Mouse (Mus musculus): ENCODE measurements around the gene Traf7. TPM values are rescaled to one million over a fixed set of nuclear protein-coding genes. Genes with fewer than 3 reads are reported as not detected.

Gene Traf7
- total RNA-seq (2021): 10 to 100 TPM; 33.2 to 36.7 TPM
- long read RNA-seq, experiment 1, transcript Traf7-215 (21 exons, 3,003 nt): major isoform, 8 of 25 reads
- long read RNA-seq, experiment 1, partial matches to known transcripts: 2 of 25 reads
- long read RNA-seq, experiment 1, other reads (novel, unspliced or antisense): 13 of 25 reads
- long read RNA-seq, experiment 2, partial matches to known transcripts: 9 of 40 reads
- long read RNA-seq, experiment 2, other reads (novel, unspliced or antisense): 24 of 40 reads

DNA sequence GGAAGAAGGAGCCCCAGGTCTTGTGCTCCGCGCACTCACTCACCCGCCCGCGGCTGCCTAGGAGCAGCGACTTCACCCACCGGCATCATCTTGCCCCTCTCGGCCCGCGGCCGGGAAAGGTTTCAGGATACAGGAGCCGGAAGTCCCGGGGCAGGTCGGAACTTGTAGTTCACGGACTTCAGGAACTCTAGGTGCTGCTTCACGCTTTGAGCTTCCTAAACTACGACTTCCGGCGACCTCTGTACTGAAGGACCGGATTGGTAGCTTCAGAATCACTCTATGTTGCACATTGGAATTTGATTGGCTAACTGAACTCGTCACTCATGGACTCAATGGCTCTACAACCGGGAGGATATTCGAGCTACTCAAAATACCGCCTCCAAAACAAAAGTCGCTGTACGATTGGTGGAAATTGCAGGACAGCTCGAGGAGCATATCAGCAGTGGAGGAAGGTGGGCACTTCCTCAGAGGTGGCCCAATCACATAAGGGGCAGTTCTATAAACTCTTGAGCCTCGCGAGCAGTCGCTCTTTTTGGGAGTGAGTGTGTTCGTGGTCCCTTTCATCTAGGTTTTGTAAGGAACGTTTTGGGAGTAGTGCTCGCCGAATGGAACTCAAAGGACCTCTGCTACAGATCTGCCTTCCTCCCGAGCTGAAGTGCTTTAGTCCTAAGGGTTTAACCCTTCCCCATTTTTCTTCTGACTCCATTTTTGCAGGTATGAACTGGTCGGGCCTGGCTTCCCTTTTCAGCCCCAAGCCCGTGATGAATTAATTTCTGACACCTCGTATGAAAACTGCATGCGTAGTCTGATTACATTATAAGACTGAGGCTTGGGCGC is at the start of gene Traf7:
Gene Traf7 (minus strand): TSS at position 216 of the 837 bp plus-strand sequence.
- DNase-seq: peak; percentile 96

DNA sequence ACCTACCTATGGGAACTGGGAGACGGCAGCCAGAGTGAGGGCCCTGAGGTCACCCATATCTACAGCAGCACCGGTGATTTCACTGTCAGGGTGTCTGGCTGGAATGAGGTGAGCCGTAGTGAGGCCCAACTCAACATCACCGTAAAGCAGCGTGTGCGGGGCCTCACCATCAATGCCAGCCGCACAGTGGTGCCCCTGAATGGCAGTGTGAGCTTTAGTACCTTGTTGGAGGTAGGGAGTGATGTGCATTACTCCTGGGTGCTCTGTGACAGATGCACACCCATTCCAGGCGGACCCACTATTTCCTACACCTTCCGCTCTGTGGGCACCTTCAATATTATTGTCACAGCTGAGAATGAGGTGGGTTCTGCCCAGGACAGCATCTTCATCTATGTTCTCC is 46.1 kb upstream of the Traf7 start:
- DNase-seq: no peak

DNA sequence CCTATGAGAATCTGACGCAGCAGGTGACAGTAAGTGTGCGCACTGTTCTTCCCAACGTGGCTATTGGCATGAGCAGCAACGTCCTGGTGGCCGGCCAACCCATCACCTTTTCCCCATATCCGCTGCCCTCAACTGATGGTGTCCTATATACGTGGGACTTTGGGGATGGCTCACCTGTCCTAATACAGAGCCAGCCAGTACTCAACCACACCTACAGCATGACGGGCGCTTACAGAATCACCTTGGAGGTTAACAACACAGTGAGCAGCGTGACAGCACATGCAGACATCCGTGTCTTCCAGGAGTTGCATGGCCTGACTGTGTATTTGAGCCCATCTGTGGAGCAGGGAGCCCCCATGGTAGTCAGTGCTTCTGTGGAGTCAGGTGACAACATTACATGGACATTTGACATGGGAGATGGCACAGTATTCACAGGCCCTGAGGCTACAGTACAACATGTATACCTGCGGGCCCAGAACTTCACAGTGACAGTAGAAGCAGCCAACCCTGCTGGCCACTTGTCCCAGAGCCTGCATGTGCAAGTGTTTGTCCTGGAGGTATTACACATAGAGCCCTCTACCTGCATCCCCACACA is 45.0 kb upstream of the Traf7 start:
- no peak for DNase-seq

DNA sequence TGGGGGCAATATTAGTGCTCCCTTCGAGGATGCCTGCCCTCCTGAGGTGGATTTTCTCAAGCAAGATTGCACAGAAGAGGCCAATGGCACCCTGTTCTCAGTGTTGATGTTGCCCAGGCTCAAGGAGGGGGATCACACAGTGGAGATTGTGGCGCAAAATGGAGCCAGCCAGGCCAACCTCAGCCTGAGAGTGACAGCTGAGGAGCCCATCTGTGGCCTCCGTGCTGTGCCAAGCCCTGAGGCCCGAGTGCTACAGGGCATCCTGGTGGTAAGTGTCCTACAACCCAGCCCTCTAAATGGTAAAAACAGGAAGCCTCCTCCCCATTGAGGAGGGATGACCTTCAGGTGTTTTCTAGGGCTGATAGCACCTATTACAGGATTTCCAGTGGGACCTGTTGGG is 42.1 kb upstream of the Traf7 start:
- no peak for DNase-seq

DNA sequence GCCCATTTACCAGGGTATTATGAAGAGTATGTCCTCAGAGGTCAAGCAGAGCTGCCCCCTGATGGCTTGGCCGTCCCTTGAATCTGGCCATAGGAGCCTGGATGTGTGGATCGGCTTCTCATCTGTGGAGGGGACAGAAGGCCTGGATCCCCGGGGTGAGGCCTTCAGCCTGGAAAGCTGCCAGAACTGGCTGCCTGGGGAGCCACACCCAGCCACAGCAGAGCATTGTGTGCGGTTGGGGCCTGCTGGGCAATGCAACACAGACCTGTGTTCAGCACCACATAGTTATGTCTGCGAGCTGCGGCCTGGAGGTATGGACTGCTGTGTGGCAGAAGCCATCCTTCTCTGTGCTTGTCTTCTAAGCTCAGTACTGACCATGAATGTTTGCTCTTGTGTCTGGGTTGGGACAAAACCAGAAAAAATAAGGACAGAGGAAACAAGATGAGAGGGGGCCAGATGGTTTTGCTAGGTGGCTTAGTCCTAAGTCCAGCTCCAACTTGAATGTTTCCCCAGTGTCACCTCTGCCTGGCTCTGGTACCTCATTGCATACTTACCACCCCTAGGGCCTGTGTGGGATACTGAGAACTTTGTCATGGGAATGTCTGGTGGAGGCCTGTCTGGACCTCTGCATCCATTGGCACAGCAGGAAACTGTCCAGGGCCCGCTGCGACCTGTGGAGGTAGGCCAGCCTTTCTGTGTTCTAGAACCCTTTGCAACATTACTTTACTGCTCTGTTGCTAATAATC is 39.5 kb upstream of the Traf7 start:
- DNase-seq: no peak

DNA sequence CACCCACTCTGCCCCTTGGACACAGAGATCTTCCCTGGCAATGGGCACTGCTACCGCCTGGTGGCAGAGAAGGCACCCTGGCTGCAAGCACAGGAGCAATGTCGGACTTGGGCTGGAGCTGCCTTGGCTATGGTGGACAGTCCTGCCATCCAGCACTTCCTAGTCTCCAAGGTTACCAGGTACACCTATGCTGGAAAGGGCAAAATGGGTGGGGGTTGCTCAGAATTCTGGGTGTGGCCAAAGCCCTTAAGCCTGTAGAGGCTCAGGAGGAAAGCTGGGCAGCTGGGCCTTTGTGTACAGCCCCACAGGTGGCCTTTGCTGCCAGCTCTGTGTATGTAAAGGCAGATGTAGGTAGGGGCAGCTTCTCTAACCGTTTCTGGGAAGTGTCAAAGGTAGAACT is 38.1 kb upstream of the Traf7 start:
- DNase-seq: no peak

DNA sequence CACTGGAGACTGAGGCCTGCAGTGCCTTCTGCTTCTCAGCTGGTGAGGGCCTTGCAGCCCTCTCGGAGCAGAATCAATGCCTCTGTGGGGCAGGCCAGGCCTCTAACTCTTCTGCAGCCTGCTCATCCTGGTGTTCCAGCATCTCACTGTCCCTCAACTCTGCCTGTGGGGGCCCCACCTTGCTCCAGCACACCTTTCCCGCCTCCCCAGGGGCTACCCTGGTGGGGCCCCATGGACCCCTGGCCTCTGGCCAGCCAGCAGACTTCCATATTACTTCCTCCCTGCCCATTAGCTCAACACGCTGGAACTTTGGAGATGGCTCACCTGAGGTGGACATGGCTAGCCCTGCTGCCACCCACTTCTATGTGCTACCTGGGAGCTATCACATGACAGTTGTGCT is 37.4 kb upstream of the Traf7 start:
- DNase-seq: no peak

DNA sequence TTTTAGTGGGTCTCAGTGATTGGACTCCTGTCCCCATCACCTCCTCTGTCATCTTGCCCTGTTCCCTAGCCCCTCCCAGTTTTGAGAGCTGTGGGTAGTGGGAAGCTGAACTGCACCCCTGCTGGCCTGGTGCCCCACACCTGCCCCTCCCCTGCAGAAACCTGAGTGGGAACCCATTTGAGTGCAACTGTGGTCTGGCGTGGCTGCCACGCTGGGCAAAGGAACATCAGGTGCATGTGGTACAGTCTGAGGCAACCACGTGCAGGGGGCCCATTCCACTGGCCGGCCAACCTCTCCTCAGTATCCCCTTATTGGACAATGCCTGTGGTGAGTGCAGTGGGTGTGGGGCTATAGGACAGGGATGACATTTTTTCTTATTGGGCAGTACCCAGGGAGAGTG is 36.7 kb upstream of the Traf7 start:
- no peak for DNase-seq

DNA sequence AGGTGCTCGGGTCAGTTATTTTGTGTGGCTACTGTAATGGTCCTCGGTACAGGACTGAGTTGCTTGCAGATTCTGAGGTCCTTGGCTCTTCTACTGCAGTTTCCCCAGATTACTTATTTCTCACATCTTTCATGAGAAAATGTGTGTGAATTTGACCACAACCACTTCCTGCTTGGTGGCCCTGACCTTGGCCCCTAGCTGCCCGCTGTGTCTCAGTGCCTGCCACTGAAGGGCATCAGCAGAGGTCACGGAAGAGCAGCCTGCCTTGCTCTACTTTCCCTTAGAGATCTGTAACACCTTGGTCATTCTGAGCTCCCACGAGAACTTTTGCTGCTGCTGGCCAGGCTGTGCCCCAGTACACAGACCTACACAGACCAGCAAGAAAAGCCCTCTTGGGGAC is 35.9 kb upstream of the Traf7 start:
- no peak for DNase-seq

DNA sequence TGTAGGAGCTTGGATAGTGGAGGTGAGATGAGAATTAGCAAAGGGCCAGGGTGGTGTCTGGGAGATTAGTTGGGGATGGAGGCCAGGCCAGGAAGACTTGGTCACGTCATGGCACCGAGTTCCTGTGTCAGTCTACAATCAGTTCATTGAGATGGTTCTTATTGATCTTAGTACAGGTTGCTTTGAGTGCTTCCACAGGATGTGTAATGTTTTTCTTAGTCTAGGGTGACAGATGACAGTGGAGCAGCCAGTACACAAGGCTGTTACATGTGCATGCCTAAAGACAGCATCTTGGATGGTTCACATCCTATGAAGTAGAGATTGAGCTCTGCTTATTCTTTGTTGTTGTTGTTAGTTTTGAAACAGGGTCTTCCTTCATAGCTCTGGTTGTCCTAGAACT is 33.9 kb upstream of the Traf7 start:
- no peak for DNase-seq

DNA sequence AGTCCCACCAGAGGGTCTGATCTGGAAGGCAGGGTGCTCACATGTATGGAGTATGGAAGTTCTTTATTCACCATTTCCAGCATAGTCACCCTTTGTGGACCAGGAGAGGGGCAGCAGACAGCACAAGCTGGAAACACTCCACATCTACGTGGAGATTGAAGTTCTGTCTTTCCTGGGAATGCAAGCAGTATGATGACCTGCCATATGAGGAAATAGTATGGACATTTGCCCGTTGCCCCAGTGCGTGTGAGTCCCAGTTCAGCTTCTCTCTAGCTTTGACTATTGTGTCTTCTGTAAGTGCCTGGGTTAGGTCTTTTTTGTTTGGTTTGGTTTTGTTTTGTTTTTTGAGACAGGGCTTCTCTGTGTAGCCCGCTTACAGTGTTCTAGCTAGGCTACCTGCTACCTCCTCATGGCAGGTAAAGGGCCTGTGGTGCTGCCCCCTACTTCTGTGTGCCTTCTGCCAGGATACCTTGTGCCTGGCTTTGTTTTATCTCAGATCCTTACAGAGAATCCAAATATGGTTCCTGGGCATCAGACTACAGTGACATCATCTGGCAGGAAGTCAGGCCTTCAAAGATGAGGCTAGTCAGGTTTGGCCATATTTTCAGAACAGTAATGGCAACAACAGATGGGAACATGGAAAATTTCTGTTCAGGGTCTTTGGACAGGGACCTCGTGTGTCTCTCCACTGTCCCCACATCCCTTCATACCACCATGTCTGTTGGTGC is 32.7 kb upstream of the Traf7 start:
- DNase-seq: no peak

DNA sequence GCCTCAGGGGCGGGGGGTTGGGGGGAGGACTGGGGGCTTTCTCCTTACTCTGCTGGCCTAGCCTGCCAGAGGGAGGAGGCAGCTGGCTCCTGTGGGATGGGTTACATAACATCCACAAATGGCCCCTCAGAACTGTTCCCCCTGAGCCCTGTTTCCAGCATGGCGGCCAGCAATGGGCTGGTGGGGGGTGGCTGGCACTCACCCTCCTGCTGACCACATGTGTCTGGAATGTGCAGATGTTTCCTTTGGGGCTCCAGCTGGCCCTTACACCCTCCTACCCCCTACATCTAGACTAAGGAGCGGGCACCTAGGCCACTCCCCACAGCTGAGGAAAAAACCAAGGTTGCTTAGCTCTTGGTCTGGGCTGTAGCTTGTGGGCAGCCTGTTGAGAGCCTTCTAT is 31.4 kb upstream of the Traf7 start:
- peak; percentile 79 for DNase-seq

DNA sequence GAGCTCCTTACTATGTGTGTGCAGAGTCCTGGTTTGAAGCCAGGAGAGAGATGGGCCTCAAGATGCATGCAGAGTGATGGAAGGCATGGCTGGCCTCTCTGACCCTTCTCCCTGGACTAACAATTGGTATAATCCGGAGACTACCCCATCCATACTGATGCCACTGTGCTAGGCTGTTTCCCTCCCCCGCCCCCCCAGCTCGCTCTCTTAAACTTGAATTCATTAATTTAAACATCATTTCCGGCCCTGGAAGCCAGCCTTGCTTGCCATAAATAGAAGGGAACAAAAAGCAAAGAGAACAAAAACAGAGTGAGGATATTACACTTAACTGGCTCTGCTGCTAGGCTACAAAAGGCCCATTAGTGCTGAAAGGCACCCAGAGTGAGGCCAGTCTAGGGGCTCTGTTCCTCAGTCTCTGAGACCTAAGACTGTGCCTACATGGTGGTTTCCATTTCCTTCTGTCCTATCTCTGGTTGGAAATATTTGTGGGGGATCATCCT is 30.9 kb upstream of the Traf7 start:
- no peak for DNase-seq

DNA sequence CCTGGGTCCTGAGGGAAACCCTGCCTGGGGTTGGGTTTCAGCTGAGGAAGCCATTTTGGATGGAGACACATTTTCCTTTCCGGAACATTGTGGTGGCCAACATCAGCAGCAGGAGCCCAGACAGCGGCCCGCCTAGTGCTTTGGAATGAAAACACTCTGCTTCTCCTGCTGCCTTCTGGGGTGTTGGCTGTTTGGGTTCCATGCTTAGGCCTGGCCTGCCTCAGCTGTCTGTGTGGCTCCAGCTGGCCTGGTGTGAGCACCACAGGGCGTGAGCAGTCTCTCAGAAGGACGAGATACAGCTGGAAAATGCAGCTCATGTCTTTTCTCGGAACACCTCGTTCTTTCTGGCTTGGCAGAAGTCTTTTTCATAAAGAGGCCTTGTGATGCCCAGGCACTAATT is 29.4 kb upstream of the Traf7 start:
- peak; percentile 87 for DNase-seq

DNA sequence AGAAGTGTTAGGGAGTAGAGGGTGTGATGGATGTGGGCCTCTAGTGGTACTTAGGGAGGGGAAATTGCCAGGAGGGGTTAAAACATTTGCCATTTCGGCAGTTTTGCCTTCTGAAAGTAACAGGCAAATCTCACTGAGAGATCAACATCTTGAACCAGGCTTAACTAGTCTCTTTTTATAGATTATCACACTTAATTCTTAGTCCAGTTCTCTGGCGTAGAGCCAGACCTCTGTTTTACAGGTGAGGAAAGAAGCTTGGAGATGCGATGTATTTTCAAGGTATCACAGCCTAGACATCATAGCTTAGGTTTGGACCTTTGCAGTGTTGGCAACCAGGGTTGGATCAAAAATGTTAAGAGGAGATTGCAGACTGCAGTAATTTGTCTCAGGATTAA is 23.3 kb upstream of the Traf7 start:
- DNase-seq: no peak

DNA sequence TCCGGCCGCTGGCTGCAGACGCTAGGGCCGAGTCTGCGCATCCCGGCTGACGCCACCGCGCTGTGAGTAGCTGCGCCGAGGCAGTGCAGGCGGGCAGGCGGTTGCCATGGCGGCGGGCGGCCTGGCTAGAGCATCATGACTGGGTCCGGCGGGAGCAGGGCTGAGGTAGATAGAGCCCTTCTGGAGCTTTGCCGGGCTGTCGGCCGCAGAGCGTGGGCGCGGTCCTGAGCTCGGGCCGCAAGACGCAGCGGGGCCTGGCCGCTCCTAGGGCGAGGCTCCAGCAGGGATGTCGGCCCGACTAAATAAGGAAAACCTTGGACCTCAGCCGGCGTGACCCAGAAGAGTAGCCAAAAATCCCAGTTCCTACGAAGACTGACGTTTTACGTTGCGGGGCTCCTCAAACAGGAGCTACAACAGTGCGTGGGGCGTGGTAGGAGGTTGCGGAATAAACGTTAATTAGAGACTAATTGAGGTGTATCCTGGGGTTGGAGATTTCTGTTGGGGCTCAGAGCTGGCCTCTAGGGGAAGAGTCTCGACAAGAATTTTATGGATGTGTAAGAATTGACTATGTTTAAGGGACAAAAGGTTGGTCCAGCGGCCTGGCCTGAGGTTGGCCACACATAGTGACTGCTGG is 22.8 kb upstream of the Traf7 start:
- DNase-seq: peak; percentile 87

DNA sequence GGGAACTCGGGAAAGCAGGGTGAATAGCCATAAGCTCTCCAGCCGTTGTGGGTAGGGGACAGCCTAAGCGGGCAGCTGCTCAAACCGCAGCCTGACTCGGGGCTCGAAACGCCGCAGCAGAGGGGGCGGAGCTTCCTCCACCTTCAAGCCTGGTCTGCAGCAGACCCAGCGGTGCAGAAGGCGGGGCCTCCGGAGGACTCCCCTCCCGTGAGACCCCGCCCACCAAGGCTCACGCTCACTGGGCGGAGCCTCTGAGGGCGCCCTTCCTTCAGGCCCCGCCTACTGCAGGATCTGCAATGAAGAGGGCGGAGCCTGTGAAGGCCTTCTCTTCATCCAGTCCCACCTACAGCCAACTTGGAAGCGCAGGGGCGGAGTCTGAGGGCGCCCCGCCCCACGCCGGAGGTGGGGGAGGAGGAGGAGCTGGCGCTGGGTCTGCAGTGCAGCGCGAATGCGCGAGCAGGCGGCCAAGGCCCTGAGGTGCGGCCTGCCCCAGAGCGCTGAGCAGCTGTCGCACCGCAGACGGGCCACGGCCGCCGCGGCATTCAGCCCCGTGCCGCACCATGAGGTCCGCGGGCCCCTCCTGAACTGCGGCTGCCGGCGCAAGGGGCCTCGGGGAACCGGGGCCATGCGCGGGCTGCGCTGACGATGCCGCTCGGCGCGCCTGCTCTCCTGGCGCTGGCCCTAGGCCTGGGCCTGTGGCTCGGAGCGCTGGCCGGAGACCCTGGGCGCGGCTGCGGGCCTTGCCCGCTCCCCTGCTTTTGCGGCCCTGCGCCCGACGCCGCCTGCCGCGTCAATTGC is 22.1 kb upstream of the Traf7 start, which contains the start of gene Pkd1:
Gene Pkd1 (plus strand): TSS at position 217 of the 798 bp plus-strand sequence.
- DNase-seq: peak; percentile 100

DNA sequence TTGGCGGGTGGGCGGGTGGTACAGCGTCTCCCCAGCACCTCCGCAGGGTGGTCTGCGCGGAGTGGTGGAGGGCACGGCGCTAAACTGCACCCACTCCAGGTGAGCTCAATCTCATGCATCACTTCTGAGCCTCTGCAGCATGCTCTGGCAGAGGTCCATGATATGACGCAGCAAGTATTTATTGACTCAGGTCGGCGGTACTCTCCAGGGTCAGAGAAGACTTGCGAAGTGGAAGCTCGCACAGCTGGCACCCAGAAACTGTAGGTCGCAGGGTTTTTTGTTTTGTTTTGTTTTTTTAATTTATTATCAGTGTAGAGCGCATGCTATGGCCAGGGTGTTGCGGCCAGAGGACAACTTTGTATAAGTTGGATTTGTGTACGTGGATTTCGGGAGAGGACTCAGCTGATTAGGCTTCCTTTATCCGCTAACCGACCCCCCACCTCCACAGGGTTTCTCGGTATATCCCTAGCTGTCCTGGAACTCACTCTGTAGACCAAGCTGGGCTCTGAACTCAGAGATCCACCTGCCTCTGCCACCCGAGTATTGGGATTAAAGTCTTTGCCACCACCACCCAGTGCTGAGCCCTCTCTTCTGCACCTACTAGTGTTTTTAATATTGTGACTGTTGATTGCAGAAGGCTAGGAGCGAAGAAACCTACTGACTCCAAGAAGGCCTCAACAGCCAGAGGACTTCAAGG is 21.3 kb upstream of the Traf7 start:
- no peak for DNase-seq

DNA sequence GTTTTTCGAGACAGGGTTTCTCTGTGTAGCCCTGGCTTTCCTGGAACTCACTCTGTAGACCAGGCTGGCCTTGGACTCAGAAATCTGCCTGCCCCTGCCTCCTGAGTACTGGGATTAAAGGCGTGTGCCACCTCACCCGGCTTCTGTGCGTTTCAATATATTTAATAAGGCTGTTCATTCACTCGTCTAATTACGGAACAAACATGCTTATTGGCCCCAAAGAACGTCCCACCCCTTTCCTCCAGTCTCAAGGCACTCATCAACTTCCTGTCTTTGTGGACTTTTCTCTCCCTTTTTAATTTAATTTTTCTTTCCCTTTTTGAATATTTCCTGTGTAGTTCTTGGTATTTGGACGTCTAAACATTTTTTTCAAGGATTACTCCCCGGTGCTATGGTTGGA is 20.7 kb upstream of the Traf7 start:
- DNase-seq: no peak

DNA sequence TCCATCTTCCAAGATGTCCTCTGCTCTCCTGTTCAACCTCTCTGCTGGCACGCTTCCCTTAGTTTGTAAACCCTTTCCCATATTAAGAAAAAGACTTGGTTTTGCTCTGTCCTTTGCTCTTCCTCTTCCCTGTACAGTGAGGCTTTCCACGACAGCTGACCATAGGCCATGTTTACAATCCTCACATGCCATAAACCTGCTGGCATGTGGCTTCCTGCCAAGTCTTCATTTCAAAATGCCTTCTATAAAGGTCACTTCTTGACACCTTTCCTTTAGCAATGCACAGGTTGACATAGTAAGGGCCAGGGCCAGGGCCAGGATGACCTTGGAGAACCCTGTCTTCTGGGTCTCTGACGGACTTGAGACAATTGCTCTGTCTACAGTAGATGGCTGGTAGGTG is 18.5 kb upstream of the Traf7 start:
- no peak for DNase-seq
